Mouse (Mus musculus): ENCODE measurements around the gene Chst3.

DNA sequence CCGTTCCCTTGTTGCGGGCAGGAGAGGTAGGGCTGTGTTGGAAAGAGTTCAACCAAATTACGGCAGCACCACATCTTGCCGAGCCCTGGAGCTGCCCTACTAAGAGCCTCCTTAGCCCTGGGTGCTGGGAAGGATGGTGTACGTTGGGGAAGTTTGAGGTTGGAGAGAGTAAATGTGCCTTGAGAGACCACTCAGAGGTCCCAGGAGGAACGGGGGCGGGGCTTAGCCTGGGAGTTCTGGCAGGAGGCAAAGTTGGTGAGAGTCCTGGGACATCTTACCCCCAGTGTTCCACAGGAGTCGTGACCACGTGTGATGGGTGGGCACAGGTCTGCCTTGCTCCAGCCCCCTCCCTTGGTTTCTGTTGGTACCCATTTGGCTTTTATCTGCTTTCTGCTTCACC lies 84.9 kb downstream of the Chst3 start:
- TF ChIP-seq CTCF (IDR thresholded peaks at IDR 0.05; ENCODE audit: borderline replicate concordance, control insufficient read depth, extremely low read depth, insufficient read depth, low read length, poor library complexity), result no peak
- TF ChIP-seq POLR2A (IDR thresholded peaks at IDR 0.05; ENCODE audit: control insufficient read depth, extremely low read depth, insufficient read depth, low read length, poor library complexity), result no peak
